Mouse (Mus musculus): ENCODE measurements around the gene Ptprb.

The Ptprb gene

GRCm38 (mm10) chr10:116426176-116426575 is 150.9 kb downstream of the Ptprb start:
- DNase-seq (ENCODE audit: low spot score): no peak

GRCm38 (mm10) chr10:116428026-116428780 is 152.9 kb downstream of the Ptprb start:
- DNase-seq (ENCODE audit: low spot score): no peak

GRCm38 (mm10) chr10:116432421-116432820 is 157.1 kb downstream of the Ptprb start:
- no peak for DNase-seq (ENCODE audit: low spot score)

- no peak for DNase-seq (ENCODE audit: low spot score)
Observed at GRCm38 (mm10) chr10:116435455-116435854, 160.1 kb downstream of the Ptprb start.
